Mouse (Mus musculus) kidney, adult 10 weeks (tissue): Measurements from ENCODE around the gene Jrkl. TPM values are rescaled to one million over a fixed set of nuclear protein-coding genes. Genes with fewer than 3 reads are reported as not detected.

Experiments
- polyA plus RNA-seq: library from polyadenylated mRNA; stranded (reverse); fragments of 350-450 nt; fragmentation: Illumina TruSeq; extraction: RNeasy Lipid Tissue Mini Kit (QIAGEN cat#74804); gene quantifications from one replicate; pipeline ENCODE4 v1.2.3, GENCODE M21; 2014; ENCODE audit warnings: low read depth, low replicate concordance

Jrkl gene
- polyA plus RNA-seq = 26.4 TPM

DNA sequence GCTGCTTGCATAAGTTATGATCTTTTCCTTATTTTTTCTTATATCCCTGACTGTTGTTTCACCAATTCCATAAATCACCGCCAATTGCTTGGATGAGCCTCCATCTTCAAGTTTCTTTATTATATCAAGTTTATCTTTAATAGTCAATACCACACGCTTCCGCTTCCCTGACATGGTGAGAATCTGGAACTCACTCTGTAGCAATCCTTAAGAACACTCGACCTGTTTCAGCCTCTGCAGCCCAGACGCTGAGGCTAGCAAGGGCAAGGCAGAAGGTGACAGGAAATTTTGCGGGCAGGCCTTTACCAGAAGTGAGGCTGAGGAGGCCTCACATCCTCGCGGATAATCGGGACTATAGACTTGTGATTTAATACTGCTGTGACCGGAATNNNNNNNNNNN lies at the start of gene Jrkl:
Jrkl (minus strand) TSS at position 349 of the 400 bp plus-strand sequence.

DNA sequence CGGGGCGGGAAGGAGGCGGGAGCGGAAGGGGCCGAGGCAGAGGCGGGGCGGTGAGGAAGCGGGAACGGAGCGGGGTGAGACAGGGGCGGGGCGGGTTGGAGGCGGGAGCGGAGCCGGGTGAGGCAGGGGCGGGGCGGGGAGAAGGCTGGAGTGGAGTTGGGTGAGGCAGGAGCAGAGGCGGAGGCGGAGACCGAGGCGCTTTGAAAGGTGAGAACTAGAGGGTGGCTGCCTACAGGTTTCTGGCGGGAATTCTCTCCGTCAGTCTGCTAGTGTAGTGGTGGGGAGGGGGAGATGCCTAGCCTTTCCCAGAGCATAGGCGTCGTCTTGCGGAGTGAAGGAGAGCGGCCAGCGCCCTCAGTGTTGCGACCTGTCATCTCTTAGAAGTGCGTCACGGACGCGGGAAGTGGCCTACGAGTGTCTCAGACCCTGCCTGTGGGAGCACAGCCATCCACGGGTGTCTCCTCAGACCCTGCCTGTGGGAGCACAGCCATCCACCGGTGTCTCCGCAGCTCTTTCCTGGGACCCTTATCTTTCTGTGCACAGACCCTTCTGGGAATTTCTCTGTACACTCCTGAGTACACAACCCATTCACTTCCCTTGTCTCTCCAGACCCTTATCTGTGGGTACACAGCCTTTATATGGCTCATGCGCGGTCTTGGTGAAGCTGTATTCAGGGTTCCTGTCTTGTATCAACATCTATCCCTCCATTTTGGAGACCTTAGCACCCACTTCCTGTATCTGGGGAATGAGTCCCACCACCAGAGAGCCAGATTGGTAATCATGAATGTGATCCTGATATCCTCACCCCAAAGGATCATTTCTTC lies 1.4 kb upstream of the Jrkl start, which contains the start of gene Ccdc82:
Ccdc82 (plus strand) TSS at position 141 of the 824 bp plus-strand sequence.

Other genes with a start within 250 kb of the Jrkl start
- 29.8 TPM for gene Ccdc82, start 1.1 kb upstream of the Jrkl start, polyA plus RNA-seq
- 5.6 TPM for gene Maml2, start 52.1 kb upstream of the Jrkl start, polyA plus RNA-seq
- gene Gm17571, start 200.9 kb upstream of the Jrkl start, polyA plus RNA-seq = not detected